Mouse (Mus musculus) CH12.LX (cell line): ENCODE measurements at regions not wholly inside any gene's neighbourhood (a gene's known extent, or its start where the extent isn't known, plus 50 kb on each side); places are given as distances from the start of the nearest gene placed in this dataset.
A peak's percentile ranks its signal among the peaks of the same experiment; 100 is the strongest.

Experiments used
- CTCF ChIP-seq, 2 experiments: IDR thresholded peaks in 1 of 2; conservative IDR thresholded peaks in 1 of 2; 2 replicates each; pipeline ENCODE4 v1.5.1; 2011 to 2012; ENCODE audit warnings: low read depth in 2 of 2, low read length in 2 of 2, improper control_type of control experiment in 1 of 2, inconsistent platforms in 1 of 2, mild to moderate bottlenecking in 1 of 2, moderate library complexity in 1 of 2
- EP300 ChIP-seq: IDR thresholded peaks from 2 replicates; pipeline ENCODE4 v1.6.1; 2011; ENCODE audit warnings: low read length, improper control_type of control experiment
- JUND ChIP-seq: conservative IDR thresholded peaks from 2 replicates; pipeline ENCODE4 v1.6.1; 2011; ENCODE audit warnings: low read depth, low read length, improper control_type of control experiment
- KAT2A ChIP-seq: IDR thresholded peaks from 2 replicates; pipeline ENCODE4 v1.6.1; 2012; ENCODE audit warnings: low read length, improper control_type of control experiment, inconsistent platforms; ENCODE audit not compliant: insufficient replicate concordance
- MAFK ChIP-seq: IDR thresholded peaks from 2 replicates; pipeline ENCODE4 v1.6.1; 2011; ENCODE audit warnings: low read length, improper control_type of control experiment; ENCODE audit not compliant: insufficient replicate concordance
- POLR2A ChIP-seq: IDR thresholded peaks from 2 replicates; pipeline ENCODE4 v1.6.1; 2011; ENCODE audit warnings: low read depth, mild to moderate bottlenecking, improper control_type of control experiment, low read length

DNA sequence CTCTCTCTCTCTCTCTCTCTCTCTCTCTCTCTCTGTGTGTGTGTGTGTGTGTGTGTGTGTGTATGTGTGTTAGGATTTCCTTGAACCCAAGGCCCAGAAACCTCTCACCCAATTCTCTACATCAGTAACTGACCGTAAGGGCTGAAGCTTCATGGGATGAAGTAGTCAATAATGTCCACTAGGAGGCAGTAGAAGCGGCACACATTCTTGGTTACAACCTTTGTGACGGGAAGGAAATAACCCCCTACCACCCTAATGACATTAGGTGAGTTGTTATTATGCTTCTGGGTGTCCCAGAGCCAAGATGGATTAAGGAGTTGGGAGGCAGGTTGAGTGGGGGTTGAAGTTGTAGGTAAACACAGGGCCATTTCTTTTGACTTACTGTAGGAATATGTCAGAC, 55.5 kb upstream of the Itprid1 start:
- TF ChIP-seq CTCF (conservative IDR thresholded peaks at IDR 0.05 in 1 of 2, IDR thresholded peaks at IDR 0.05 in 1 of 2; ENCODE audit: low read depth in 2 of 2, low read length in 2 of 2) (peak; percentile 57 to 62), JUND (no peak), POLR2A (no peak), MAFK (no peak), EP300 (no peak), KAT2A (no peak)
